Mouse (Mus musculus) left cerebral cortex, adult 9 months (tissue): Measurements from ENCODE around the gene Gsg1l.
A peak's percentile ranks its signal among the peaks of the same experiment; 100 is the strongest.

Experiments used
- DNase-seq, 2 experiments: peaks; one replicate each; pipeline ENCODE4 v3.0.0; 2022; ENCODE audit warnings: low spot score in 2 of 2

Gene Gsg1l

DNA sequence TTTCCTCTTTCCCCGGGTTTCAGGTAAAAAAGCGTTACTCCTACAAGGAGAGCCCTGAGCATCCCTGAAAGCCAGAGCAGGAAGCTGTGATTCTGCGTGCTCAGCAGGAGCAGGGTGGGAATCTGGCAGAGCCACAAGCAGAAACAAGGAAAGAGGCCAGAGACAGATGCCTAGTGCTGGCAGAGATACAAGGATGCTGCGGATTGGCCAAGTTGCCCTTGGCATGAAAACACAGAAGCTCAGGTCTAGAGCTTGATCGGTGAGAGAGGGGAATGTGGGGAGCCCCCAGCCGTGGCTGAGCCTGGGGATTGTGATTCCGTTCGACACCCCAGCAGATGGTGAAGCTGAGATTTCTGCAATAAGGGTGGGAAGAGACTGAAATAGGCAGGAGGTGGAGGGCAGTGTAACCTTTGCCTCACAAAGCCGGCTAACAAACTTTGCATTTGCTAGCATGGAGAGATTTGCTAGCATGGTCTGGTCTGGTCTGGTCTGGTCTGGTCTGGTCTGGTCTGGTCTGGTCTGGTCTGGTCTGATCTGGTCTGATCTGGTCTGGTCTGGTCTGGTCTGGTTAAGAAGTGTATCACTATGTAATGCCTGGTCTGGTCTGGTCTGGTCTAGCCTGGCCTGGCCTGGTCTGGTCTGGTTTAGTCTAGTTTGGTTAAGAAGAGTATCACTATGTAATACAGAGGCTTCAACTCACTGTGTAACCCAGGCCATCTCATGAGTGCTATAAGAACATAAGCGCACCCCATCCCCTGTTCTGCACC lies 50.4 kb downstream of the Gsg1l start:
- peak in 1 of 2 experiments; percentile 76 for DNase-seq

- DNase-seq = no peak
Observed at GRCm38 (mm10) chr7:126027410-126027809, 54.8 kb downstream of the Gsg1l start.

DNA sequence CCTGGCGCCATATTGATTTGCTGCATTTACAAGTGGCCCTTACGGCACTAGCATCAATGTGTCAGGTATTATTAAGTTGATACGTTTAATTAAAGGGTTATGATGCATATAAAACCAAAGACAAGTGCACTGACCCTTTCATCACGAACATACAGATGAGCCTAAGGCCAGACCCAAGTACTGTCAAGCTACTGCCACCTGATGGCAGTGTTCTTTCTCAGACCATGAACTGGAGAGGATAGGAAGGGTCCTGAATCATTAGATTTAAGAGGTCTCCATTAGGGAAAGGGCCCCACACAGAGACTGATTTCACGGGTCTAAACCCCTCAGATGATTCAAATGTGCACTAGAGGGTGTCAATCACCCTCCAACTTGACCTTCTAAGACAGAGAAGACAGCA lies 55.6 kb downstream of the Gsg1l start:
- no peak for DNase-seq

- no peak for DNase-seq
Observed at GRCm38 (mm10) chr7:126019966-126020365, 62.2 kb downstream of the Gsg1l start.

GRCm38 (mm10) chr7:126019321-126019720 lies 62.9 kb downstream of the Gsg1l start:
- no peak for DNase-seq

- no peak for DNase-seq
Observed at GRCm38 (mm10) chr7:126017455-126017854, 64.8 kb downstream of the Gsg1l start.

GRCm38 (mm10) chr7:126012325-126013021 lies 69.7 kb downstream of the Gsg1l start:
- DNase-seq = no peak

- peak; percentile 61 to 90 for DNase-seq
Observed at GRCm38 (mm10) chr7:126008789-126009148, 73.4 kb downstream of the Gsg1l start.

DNA sequence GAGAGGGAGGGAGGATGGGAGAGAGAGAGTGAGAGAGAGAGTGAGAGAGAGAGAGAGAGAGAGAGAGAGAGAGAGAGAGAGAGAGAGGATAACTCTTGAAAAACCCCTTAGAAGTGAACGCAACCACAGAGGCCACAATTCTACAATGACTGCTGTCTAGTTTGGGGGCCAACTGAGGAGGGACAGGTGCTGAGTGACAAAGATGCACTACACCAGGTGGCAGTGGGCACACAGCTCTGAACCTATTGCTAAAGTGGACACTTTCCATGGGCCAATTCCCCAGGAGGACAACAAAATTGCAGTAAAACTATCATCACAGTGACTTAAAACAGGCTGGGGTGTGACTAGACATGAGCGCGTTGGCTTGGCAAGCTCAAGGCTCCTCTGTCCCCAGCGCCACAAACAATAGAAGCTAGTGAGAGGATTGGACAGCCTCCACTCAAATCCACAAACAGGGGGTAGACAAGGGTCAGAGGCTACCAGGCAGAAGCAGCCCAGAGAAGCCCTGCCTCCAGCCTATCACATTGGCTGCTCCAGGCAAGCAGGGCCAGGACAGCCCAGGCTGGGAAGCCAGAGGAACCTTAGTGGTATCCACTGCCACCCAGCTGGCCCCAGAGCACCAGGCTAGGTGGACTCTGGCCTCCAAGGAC lies 73.9 kb downstream of the Gsg1l start:
- no peak for DNase-seq

- DNase-seq = no peak
Observed at GRCm38 (mm10) chr7:126007132-126007910, 74.9 kb downstream of the Gsg1l start.

DNA sequence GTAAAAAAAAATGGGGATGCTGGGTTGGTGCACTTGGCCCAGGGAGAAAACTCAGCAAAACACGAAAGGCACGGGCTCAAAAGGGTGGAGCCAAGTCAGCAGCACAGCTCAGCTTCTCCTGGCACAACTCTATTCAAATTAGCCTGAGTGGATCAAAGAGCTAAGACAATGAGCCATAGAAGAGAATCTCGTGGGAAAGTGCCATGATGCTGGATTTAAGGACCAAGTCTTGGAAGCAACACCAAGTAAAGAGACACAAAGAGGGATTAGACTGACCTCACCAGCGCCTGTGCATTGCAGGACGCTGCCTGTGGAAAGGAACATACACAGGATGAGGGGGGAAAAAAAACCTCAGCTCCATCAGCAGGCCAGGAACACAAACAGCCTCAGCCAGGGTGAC lies 76.9 kb downstream of the Gsg1l start:
- no peak for DNase-seq

- DNase-seq = no peak
Observed at GRCm38 (mm10) chr7:126001683-126002082, 80.5 kb downstream of the Gsg1l start.

- peak in 1 of 2 experiments; percentile 71 for DNase-seq
Observed at GRCm38 (mm10) chr7:125999921-126000320, 82.3 kb downstream of the Gsg1l start.

GRCm38 (mm10) chr7:125996151-125996550 lies 86.1 kb downstream of the Gsg1l start:
- no peak for DNase-seq

GRCm38 (mm10) chr7:125992356-125992891 lies 89.8 kb downstream of the Gsg1l start:
- no peak for DNase-seq

DNA sequence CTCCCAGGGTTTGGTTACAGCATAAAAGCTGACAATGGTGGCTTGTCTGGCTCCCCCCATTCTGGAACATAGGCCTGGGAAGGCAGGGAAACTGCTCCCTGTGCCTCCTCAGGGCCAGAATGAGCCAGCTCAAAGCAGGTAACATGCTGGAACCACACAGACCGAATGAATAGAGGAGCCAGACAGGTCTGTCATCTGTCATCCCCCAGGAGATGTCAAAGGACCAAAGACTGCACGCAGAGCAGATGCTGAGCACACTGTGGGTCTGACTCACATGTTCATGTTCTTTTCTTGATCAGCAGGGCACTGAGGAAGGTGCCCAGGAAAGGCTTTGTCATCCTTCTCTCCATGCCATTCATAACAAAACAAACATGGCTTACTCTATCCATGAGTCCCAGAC lies 90.4 kb downstream of the Gsg1l start:
- no peak for DNase-seq

DNA sequence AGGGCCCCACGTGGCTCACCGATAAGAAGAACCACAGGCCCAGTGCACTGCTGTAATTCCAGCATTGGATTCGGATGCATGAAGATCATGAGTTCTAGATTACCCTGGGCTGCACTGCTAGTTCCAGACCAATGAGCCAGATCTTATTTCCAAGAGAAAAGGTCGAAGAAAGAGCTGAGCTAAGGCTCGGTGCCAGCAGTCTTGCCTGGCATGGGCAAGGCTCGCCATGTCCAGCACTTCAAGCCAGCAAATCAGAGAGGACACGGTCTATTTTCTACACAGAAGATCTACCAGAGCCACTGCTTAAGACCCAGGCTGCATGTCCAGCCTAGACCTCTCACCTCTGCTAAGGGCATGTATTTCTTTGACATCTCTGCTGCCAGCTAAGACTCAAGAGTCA lies 92.2 kb downstream of the Gsg1l start:
- no peak for DNase-seq

GRCm38 (mm10) chr7:125989489-125989888 lies 92.7 kb downstream of the Gsg1l start:
- no peak for DNase-seq

DNA sequence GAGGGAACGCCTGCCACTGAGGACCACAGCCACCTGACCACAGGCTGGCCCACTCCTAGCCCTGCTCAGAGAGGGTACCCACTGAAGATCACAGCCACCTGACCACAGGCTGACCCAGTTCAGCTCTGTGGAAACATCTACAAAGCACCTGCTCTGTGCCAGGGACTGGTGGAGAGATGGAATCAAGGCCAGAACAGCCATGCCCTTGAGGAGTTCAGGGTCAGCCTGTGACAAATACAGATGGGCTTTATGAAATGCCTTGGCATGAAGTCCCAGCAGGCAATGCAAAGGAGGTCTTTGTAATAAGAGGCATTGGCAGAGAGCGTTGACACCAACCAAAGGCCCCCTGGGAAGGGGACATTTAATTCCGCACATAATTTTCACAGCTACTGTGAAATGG lies 93.9 kb downstream of the Gsg1l start:
- DNase-seq = no peak

DNA sequence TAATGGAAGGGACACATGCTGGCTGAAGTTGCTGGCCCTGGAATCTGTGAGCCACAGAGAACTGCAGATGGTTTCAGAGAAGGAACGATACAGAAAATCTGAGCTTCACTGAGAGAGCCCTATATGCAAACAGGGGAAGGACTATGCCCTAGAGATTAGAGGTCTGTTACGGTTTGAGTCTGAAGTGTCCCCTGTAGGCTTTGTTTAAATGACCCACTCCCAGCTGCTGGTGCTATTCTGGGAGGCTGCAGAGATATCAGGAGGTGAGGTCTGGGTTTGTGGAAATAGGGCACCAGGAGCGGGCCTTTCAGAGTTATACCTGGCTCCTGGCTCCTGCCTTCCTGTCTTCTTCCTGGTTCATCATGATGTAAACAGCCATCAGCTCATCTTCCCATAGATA lies 95.1 kb downstream of the Gsg1l start:
- no peak for DNase-seq

- no peak for DNase-seq
Observed at GRCm38 (mm10) chr7:125985565-125985964, 96.6 kb downstream of the Gsg1l start.
